Mouse (Mus musculus) MEL (cell line): Measurements from ENCODE around the gene Sectm1a.
"Not testable (repeated sequence)": the region's sequence is repeated elsewhere in the genome, so short reads cannot be mapped to it uniquely, and the experiment has no call there.

ENCODE experiments used
- CTCF ChIP-seq, 3 experiments: IDR thresholded peaks in 2 of 3; conservative IDR thresholded peaks in 1 of 3; 2 replicates each; pipeline ENCODE4 v1.5.1; 2011 to 2012; ENCODE audit warnings: low read length in 3 of 3, low read depth in 2 of 3, mild to moderate bottlenecking in 2 of 3, improper control_type of control experiment in 1 of 3, inconsistent platforms in 1 of 3, mixed read lengths in 1 of 3, moderate library complexity in 1 of 3; ENCODE audit not compliant: control insufficient read depth in 1 of 3, insufficient read depth in 1 of 3, poor library complexity in 1 of 3, severe bottlenecking in 1 of 3
- E2F4 ChIP-seq: IDR thresholded peaks from 2 replicates; pipeline ENCODE4 v1.6.1; 2011; ENCODE audit warnings: low read depth, low read length, improper control_type of control experiment, borderline replicate concordance
- EP300 ChIP-seq, 2 experiments: IDR thresholded peaks; 2 replicates each; pipeline ENCODE4 v1.6.1; 2011; ENCODE audit warnings: improper control_type of control experiment in 2 of 2, low read length in 2 of 2, low read depth in 1 of 2, mild to moderate bottlenecking in 1 of 2
- GABPA ChIP-seq: IDR thresholded peaks from 2 replicates; pipeline ENCODE4 v1.6.1; 2012; ENCODE audit warnings: low read depth, mild to moderate bottlenecking, inconsistent platforms, low read length, improper control_type of control experiment, moderate library complexity
- MYB ChIP-seq: IDR thresholded peaks from 2 replicates; pipeline ENCODE4 v1.6.1; 2011; ENCODE audit warnings: mild to moderate bottlenecking, low read depth, low read length, improper control_type of control experiment
- POLR2A ChIP-seq, 2 experiments: IDR thresholded peaks; 2 replicates each; pipeline ENCODE4 v1.6.1; 2011 to 2012; ENCODE audit warnings: low read length in 2 of 2, mild to moderate bottlenecking in 2 of 2, control low read depth in 1 of 2, improper control_type of control experiment in 1 of 2, low read depth in 1 of 2, moderate library complexity in 1 of 2; ENCODE audit not compliant: control insufficient read depth in 1 of 2, insufficient read depth in 1 of 2, poor library complexity in 1 of 2
- TAL1 ChIP-seq: IDR thresholded peaks from 2 replicates; pipeline ENCODE4 v1.6.1; 2012; ENCODE audit warnings: mild to moderate bottlenecking, inconsistent platforms, low read length, moderate library complexity, mixed read lengths
- UBTF ChIP-seq: IDR thresholded peaks from 2 replicates; pipeline ENCODE4 v1.6.1; 2012; ENCODE audit warnings: low read depth, mild to moderate bottlenecking, inconsistent platforms, low read length, improper control_type of control experiment, moderate library complexity, borderline replicate concordance; ENCODE audit not compliant: insufficient read depth
- USF2 ChIP-seq, 2 experiments: IDR thresholded peaks; 2 replicates each; pipeline ENCODE4 v1.6.1; 2011 to 2012; ENCODE audit warnings: improper control_type of control experiment in 2 of 2, low read length in 2 of 2, borderline replicate concordance in 1 of 2, inconsistent platforms in 1 of 2, low read depth in 1 of 2, mild to moderate bottlenecking in 1 of 2; ENCODE audit not compliant: insufficient read depth in 1 of 2
- ZKSCAN1 ChIP-seq: IDR thresholded peaks from 2 replicates; pipeline ENCODE4 v1.6.1; 2012; ENCODE audit warnings: low read depth, mild to moderate bottlenecking, inconsistent platforms, low read length, improper control_type of control experiment, moderate library complexity

- TF ChIP-seq CTCF (IDR thresholded peaks at IDR 0.05 in 2 of 3, conservative IDR thresholded peaks at IDR 0.05 in 1 of 3; ENCODE audit: control insufficient read depth in 1 of 3, insufficient read depth in 1 of 3, low read depth in 2 of 3, low read length in 3 of 3, poor library complexity in 1 of 3, severe bottlenecking in 1 of 3); E2F4; POLR2A (IDR thresholded peaks at IDR 0.05; ENCODE audit: control insufficient read depth in 1 of 2, insufficient read depth in 1 of 2, low read depth in 1 of 2, low read length in 2 of 2, poor library complexity in 1 of 2); USF2 (IDR thresholded peaks at IDR 0.05; ENCODE audit: borderline replicate concordance in 1 of 2, insufficient read depth in 1 of 2, low read depth in 1 of 2, low read length in 2 of 2); GABPA; TAL1; MYB; UBTF; ZKSCAN1; EP300 (IDR thresholded peaks at IDR 0.05; ENCODE audit: low read depth in 1 of 2, low read length in 2 of 2): not testable (repeated sequence)
Observed at GRCm38 (mm10) chr11:121060401-121061067, 20.5 kb downstream of the Sectm1a start.
